Mouse (Mus musculus) stomach, embryonic 16.5 days (tissue): ENCODE results near the gene Nuak2. TPM values are rescaled to one million over a fixed set of nuclear protein-coding genes. Genes with fewer than 3 reads are reported as not detected.

Source experiments
- ATAC-seq: fragments of 200-750 bp; cut with Nextera tagmentation; 2 replicates; pipeline ENCODE4 v1.8.0; 2017; ENCODE audit warnings: moderate number of reproducible peaks, moderate TSS enrichment; ENCODE audit not compliant: insufficient read depth, low FRiP score
- H3K27ac ChIP-seq: fragments of 300-500 bp; sonication (generic); 2 replicates; pipeline ENCODE4 v1.5.1; 2014; ENCODE audit warnings: low read length
- H3K27me3 ChIP-seq: fragments of 300-500 bp; sonication (generic); 2 replicates; pipeline ENCODE4 v1.6.1; 2014; ENCODE audit warnings: low read length, control low read depth, mixed read lengths; ENCODE audit not compliant: control insufficient read depth, insufficient read depth
- H3K36me3 ChIP-seq: fragments of 300-500 bp; sonication (generic); 2 replicates; pipeline ENCODE4 v1.6.1; 2014; ENCODE audit warnings: low read length; ENCODE audit not compliant: control insufficient read depth, insufficient read depth
- H3K4me1 ChIP-seq: fragments of 300-500 bp; sonication (generic); 2 replicates; pipeline ENCODE4 v1.6.1; 2014; ENCODE audit warnings: low read length, control low read depth, mixed read lengths; ENCODE audit not compliant: control insufficient read depth, insufficient read depth
- H3K4me2 ChIP-seq: fragments of 300-500 bp; sonication (generic); 2 replicates; pipeline ENCODE4 v1.6.1; 2014; ENCODE audit warnings: low read depth, low read length, mixed read lengths
- H3K4me3 ChIP-seq: fragments of 300-500 bp; sonication (generic); replicated peaks from 2 replicates; pipeline ENCODE4 v1.5.1; 2014; ENCODE audit warnings: mild to moderate bottlenecking, low read length
- H3K9ac ChIP-seq: fragments of 300-500 bp; sonication (generic); 2 replicates; pipeline ENCODE4 v1.6.1; 2014; ENCODE audit warnings: low read length
- H3K9me3 ChIP-seq: fragments of 300-500 bp; sonication (generic); replicated peaks from 2 replicates; pipeline ENCODE4 v1.6.1; 2016; ENCODE audit warnings: low read length, control low read depth; ENCODE audit not compliant: control insufficient read depth
- WGBS: fragments of 180-500 bp; shearing (Covaris S2); extraction: QIAGEN DNeasy Blood & Tissue Kit; methylation state at CpG from one replicate; pipeline ENCODE4 v1.1.7; 2014; 5-methylcytosine and 5-hydroxymethylcytosine counted together
- polyA plus RNA-seq: library from polyadenylated mRNA; unstranded; fragments of >200 nt; fragmentation: Nextera tagmentation; extraction: Ambion mirVana; gene quantifications from 2 replicates; pipeline ENCODE4 v1.2.1, GENCODE M21; 2015

Nuak2 gene
- polyA plus RNA-seq, 1 experiment from 2014 or later: 6.9 TPM

DNA sequence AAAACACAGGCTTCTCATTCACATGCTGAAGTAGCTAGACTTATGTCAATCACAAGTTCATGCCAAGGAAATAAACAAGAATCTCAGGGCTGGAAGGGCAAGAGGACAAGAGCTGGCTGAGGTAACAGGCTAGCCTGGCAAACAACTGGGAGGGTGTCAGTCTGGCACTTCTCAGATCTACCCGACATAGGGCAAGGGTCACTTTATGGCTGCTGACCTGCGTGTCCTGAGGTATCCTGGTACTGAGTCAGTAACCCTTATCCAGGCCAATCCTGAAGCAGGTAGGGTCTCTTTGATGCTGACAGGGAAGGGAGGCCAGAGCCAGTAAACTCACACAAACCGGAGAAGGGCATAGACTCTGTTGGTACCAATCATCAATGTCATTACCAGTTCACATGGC is 12.6 kb downstream of the Nuak2 start:
- peaks cover 6% of the 10 kb centered on the region for H3K4me1 ChIP-seq
- H3K9me3 ChIP-seq: no peaks in the 10 kb centered on the region
- 65% methylated on average over 3 of the region's 3 CpGs for WGBS
- H3K4me3 ChIP-seq: no peak overlapping the region
- no peak overlapping the region for H3K9ac ChIP-seq
- H3K4me2 ChIP-seq: no peak overlapping the region
- H3K27ac ChIP-seq: no peak overlapping the region
- ATAC-seq: no peak
- no peaks in the 10 kb centered on the region for H3K36me3 ChIP-seq
- H3K27me3 ChIP-seq: no peaks in the 10 kb centered on the region

DNA sequence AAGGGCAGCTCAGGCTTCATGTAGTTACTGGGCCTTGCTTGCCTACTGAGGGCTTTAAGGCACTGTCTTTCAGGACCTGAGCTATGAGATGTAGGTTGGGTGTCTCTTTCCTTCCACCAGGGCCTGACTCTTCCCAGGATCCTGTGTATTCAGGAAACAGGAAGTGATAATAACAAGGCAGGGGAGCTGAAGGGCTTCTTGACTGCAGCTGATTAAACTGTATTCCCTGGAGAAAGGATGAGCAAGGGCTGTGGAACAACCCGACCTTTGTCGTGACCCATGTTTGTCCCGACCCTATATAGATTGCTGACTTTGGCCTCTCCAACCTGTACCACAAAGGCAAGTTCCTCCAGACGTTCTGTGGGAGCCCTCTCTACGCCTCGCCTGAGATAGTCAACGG is 13.7 kb downstream of the Nuak2 start:
- no peaks in the 10 kb centered on the region for H3K9me3 ChIP-seq
- ATAC-seq: no peak
- H3K9ac ChIP-seq: no peak overlapping the region
- H3K4me2 ChIP-seq: no peak overlapping the region
- H3K27me3 ChIP-seq: no peaks in the 10 kb centered on the region
- H3K4me3 ChIP-seq: no peak overlapping the region
- no peak overlapping the region for H3K27ac ChIP-seq
- no peaks in the 10 kb centered on the region for H3K36me3 ChIP-seq
- peaks cover 16% of the 10 kb centered on the region for H3K4me1 ChIP-seq
- WGBS: 82% methylated on average over 7 of the region's 7 CpGs

DNA sequence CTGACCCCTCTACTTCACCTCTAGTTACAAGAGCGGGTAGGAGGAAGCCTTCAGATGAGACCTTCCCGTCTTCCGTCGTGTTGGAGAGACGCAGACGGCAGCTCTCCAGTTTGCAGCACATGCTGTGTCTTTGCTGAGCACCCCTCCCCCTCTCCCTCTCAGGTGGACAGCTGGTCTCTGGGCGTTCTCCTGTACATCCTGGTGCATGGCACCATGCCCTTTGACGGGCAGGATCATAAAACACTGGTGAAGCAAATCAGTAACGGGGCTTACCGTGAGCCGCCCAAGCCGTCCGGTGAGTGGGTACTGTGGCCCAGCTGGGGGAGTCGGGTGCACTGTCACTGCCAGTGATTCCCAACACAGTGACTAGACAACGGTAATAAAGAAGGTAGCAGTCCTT is 14.5 kb downstream of the Nuak2 start:
- Histone ChIP-seq H3K4me3 (no peak overlapping the region), H3K36me3 (no peaks in the 10 kb centered on the region), H3K27ac (no peak overlapping the region), H3K4me2 (no peak overlapping the region), H3K4me1 (peaks cover 23% of the 10 kb centered on the region), H3K9ac (no peak overlapping the region), H3K27me3 (no peaks in the 10 kb centered on the region), H3K9me3 (no peaks in the 10 kb centered on the region)
- ATAC-seq: no peak
- 85% methylated on average over 15 of the region's 15 CpGs for WGBS

DNA sequence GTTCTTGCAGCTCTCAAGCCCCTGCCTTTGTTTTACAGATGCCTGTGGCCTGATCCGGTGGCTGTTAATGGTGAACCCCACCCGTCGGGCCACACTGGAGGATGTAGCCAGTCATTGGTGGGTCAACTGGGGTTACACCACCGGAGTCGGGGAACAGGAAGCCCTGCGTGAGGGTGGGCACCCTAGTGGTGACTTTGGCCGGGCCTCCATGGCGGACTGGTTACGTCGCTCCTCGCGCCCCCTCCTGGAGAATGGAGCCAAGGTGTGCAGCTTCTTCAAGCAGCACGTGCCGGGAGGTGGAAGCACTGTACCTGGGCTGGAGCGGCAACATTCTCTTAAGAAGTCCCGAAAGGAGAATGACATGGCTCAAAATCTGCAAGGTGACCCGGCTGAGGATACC is 15.4 kb downstream of the Nuak2 start:
- Histone ChIP-seq H3K4me2 (no peak overlapping the region), H3K4me3 (no peak overlapping the region), H3K27me3 (no peaks in the 10 kb centered on the region), H3K9ac (no peak overlapping the region), H3K36me3 (no peaks in the 10 kb centered on the region), H3K4me1 (peaks cover 24% of the 10 kb centered on the region), H3K27ac (no peak overlapping the region), H3K9me3 (no peaks in the 10 kb centered on the region)
- ATAC-seq: no peak
- WGBS: 81% methylated on average over 17 of the region's 17 CpGs

DNA sequence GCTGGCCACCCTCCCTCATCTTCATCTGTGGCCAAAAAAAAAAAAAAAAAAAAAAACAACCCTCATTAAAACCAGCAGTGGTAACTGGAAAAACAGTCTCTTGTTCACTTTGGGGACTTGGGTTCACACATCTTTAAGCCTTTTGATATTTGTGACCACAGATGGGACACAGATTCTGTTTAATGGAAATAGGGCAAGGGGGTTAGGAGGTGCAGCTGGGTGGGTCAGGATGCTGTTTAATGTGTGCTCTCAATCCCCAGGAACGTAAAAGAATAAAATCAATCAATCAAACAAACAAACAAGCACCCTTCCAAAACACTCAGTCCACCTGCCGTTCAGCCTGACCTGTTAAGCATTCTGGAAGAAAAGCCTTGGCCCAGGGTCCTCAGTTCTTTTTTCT is 17.3 kb downstream of the Nuak2 start:
- H3K36me3 ChIP-seq: no peaks in the 10 kb centered on the region
- H3K4me1 ChIP-seq: peaks cover 24% of the 10 kb centered on the region
- H3K9ac ChIP-seq: no peak overlapping the region
- no peak for ATAC-seq
- WGBS: 23% methylated on average over 2 of the region's 2 CpGs
- no peaks in the 10 kb centered on the region for H3K27me3 ChIP-seq
- no peak overlapping the region for H3K4me2 ChIP-seq
- H3K4me3 ChIP-seq: no peak overlapping the region
- H3K27ac ChIP-seq: 0 out of 2 replicates have a peak overlapping the region, but pooled peaks have one; percentile 39
- H3K9me3 ChIP-seq: no peaks in the 10 kb centered on the region

DNA sequence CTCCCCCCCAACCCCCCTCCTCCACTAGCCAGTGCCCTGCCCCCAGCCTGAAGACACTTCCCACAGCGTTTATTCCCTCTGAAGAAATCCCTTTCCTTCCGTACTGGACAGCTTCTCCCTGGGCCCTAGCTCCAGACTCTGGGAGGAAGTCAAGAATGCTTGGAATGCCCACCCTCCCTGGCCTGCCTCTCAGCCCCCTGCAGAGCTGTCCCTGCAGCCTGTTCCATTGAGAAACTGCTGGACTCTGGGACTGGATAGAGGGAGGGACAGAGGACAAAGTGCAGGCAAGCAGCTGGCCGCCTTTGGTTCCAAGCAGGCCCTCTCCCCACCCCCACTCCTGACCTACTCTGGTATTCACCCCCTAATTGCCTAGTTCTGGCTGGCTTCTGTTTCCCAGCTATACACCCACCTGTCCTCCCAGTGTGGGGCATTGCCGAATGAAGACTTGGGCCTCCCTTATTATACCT is 17.8 kb downstream of the Nuak2 start:
- Histone ChIP-seq H3K4me1 (peaks cover 24% of the 10 kb centered on the region), H3K36me3 (no peaks in the 10 kb centered on the region), H3K4me2 (no peak overlapping the region), H3K4me3 (no peak overlapping the region), H3K27me3 (no peaks in the 10 kb centered on the region), H3K9ac (0 out of 2 replicates have a peak overlapping the region, but pooled peaks have one; percentile 34), H3K9me3 (no peaks in the 10 kb centered on the region), H3K27ac (peak overlapping the region; percentile 39)
- 13% methylated on average over 4 of the region's 4 CpGs for WGBS
- peak; percentile 87 for ATAC-seq

DNA sequence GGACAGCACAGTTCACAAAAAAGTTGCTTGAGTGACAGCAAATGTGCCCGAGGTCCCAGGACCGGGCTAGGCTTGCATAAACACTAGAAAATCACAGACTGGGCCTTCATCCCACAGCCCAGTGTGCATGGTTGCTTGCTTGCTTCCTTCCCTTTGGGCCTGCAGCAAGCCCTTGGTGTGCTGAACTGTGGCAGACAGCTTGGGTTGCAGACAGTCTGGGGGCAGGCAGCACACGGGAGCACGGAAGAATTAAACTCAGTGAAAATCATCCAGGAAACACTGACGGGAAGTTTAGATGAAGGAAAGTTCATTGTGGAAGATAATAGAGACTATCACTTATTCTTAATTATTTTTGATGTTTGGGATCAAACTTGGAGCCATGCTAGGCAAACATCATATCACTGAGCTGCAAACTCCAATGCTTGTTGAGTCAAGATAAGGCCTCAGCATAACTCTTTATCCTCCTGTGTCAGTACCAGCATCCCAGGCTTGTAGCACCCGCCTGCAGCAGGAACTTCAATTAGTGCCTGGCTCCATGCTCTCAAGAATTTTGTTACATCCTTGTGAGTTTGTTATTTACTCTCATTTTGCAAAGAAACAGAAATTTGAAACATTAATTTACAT is 18.4 kb downstream of the Nuak2 start:
- Histone ChIP-seq H3K4me3 (no peak overlapping the region), H3K4me1 (peaks cover 24% of the 10 kb centered on the region), H3K9me3 (no peaks in the 10 kb centered on the region), H3K27ac (peak overlapping the region; percentile 39), H3K9ac (no peak overlapping the region), H3K4me2 (no peak overlapping the region), H3K27me3 (no peaks in the 10 kb centered on the region), H3K36me3 (no peaks in the 10 kb centered on the region)
- WGBS: 27% methylated on average over 6 of the region's 6 CpGs
- no peak for ATAC-seq

DNA sequence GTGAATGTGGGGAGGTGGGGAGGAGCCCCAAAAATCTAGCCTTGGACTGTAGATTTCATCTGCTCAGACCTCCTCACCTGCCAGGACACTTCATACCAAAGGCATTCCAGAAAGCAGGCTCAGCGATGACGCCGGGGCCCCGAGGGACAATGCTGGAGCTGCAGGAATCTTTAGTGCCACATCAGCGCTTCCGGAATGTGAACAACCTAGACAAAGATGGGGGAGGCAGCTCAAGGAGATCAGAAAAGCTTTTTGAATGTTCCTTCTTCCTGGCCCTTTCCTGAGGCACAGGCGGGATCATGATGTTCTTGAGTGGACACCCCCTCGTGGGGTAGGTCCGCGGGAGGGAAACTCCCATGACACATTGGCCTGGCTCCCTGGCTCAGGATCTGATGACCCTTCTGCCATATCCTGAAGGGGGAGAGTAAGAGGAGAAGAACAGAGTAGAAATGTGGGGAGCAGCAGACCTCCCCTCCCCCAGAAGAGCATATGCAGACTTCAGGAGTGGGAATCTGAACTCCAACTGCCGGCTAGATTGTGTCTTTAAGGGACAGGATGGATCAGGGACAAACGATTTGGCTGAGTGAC is 19.5 kb downstream of the Nuak2 start:
- no peak for ATAC-seq
- Histone ChIP-seq H3K9ac (no peak overlapping the region), H3K27ac (no peak overlapping the region), H3K27me3 (no peaks in the 10 kb centered on the region), H3K4me1 (peaks cover 24% of the 10 kb centered on the region), H3K4me3 (no peak overlapping the region), H3K9me3 (no peaks in the 10 kb centered on the region), H3K36me3 (no peaks in the 10 kb centered on the region), H3K4me2 (no peak overlapping the region)
- 65% methylated on average over 12 of the region's 12 CpGs for WGBS

DNA sequence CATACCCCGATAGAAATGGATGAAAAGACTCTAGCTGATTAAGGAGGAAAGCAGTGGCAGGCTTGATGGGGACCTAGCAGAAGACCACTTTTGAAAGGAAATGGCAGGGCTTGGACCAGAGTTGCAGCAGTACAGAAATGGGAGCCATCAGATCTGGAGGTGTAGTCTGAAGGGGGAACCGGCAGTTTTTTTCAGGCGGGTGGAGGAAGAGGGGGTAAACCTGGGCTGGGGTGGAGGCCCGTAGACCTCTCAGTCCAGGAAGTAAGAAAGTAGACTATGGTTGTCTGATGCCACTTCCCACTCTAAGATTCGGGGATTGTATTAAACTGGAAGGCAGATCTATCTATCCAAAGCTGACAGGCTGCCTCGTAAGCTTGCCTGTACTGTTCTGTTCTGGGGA is 21.0 kb downstream of the Nuak2 start:
- ATAC-seq: no peak
- H3K4me2 ChIP-seq: no peak overlapping the region
- peaks cover 24% of the 10 kb centered on the region for H3K4me1 ChIP-seq
- H3K27me3 ChIP-seq: no peaks in the 10 kb centered on the region
- no peak overlapping the region for H3K9ac ChIP-seq
- H3K27ac ChIP-seq: no peak overlapping the region
- H3K36me3 ChIP-seq: no peaks in the 10 kb centered on the region
- WGBS: 64% methylated on average over 6 of the region's 6 CpGs
- H3K9me3 ChIP-seq: no peaks in the 10 kb centered on the region
- no peak overlapping the region for H3K4me3 ChIP-seq
